Mouse (Mus musculus) MEL (cell line): ENCODE data around the gene Itih3. TPM values are rescaled to one million over a fixed set of nuclear protein-coding genes. Genes with fewer than 3 reads are reported as not detected.

ENCODE experiments used
- DNase-seq: peaks from one replicate; pipeline ENCODE4 v3.0.0; 2011; ENCODE audit warnings: low read depth, low spot score
- H3K27ac ChIP-seq: 2 replicates; pipeline ENCODE4 v1.5.1; 2012; ENCODE audit warnings: low read depth, mild to moderate bottlenecking, control low read depth, low read length, moderate library complexity; ENCODE audit not compliant: control insufficient read depth
- H3K27me3 ChIP-seq, 2 experiments: fragments of 150-350 bp in 1 of 2; sonication (generic) in 1 of 2; 2 replicates each; pipeline ENCODE4 v1.6.1; 2012; ENCODE audit warnings: low read length in 2 of 2, mild to moderate bottlenecking in 2 of 2, improper control_type of control experiment in 1 of 2, moderate library complexity in 1 of 2; ENCODE audit not compliant: insufficient read depth in 2 of 2, control insufficient read depth in 1 of 2
- H3K36me3 ChIP-seq, 2 experiments: 2 replicates each; pipeline ENCODE4 v1.6.1; 2012 to 2014; ENCODE audit warnings: low read length in 2 of 2, improper control_type of control experiment in 1 of 2, inconsistent platforms in 1 of 2, mild to moderate bottlenecking in 1 of 2; ENCODE audit not compliant: insufficient read depth in 2 of 2, control insufficient read depth in 1 of 2
- H3K4me1 ChIP-seq, 2 experiments: fragments of 150-350 bp in 1 of 2; sonication (generic) in 1 of 2; 2 replicates each; pipeline ENCODE4 v1.6.1; 2012; ENCODE audit warnings: low read length in 2 of 2, improper control_type of control experiment in 1 of 2, mild to moderate bottlenecking in 1 of 2; ENCODE audit not compliant: insufficient read depth in 2 of 2, control insufficient read depth in 1 of 2
- H3K4me3 ChIP-seq, 2 experiments: fragments of 150-350 bp in 1 of 2; sonication (generic) in 1 of 2; 2 replicates each; pipeline ENCODE4 v1.5.1; 2012; ENCODE audit warnings: low read depth in 2 of 2, low read length in 2 of 2, mild to moderate bottlenecking in 2 of 2, moderate library complexity in 2 of 2, control low read depth in 1 of 2, improper control_type of control experiment in 1 of 2; ENCODE audit not compliant: control insufficient read depth in 1 of 2, insufficient read depth in 1 of 2
- H3K79me2 ChIP-seq: 2 replicates; pipeline ENCODE4 v1.6.1; 2012; ENCODE audit warnings: mild to moderate bottlenecking, low read length, moderate library complexity; ENCODE audit not compliant: control insufficient read depth, poor library complexity, insufficient read depth
- H3K9ac ChIP-seq: 2 replicates; pipeline ENCODE4 v1.6.1; 2012; ENCODE audit warnings: low read depth, mild to moderate bottlenecking, control low read depth, low read length, moderate library complexity; ENCODE audit not compliant: control insufficient read depth, poor library complexity, severe bottlenecking
- H3K9me3 ChIP-seq: fragments of 150-350 bp; sonication (generic); replicated peaks from 2 replicates; pipeline ENCODE4 v1.6.1; 2012; ENCODE audit warnings: mild to moderate bottlenecking, low read length, improper control_type of control experiment, moderate library complexity; ENCODE audit not compliant: insufficient read depth
- CHD1 ChIP-seq: IDR thresholded peaks from 2 replicates; pipeline ENCODE4 v1.6.1; 2012; ENCODE audit warnings: low read depth, mild to moderate bottlenecking, inconsistent platforms, low read length, improper control_type of control experiment
- CTCF ChIP-seq, 3 experiments: IDR thresholded peaks in 2 of 3; conservative IDR thresholded peaks in 1 of 3; 2 replicates each; pipeline ENCODE4 v1.5.1; 2011 to 2012; ENCODE audit warnings: low read length in 3 of 3, low read depth in 2 of 3, mild to moderate bottlenecking in 2 of 3, improper control_type of control experiment in 1 of 3, inconsistent platforms in 1 of 3, mixed read lengths in 1 of 3, moderate library complexity in 1 of 3; ENCODE audit not compliant: control insufficient read depth in 1 of 3, insufficient read depth in 1 of 3, poor library complexity in 1 of 3, severe bottlenecking in 1 of 3
- E2F4 ChIP-seq: IDR thresholded peaks from 2 replicates; pipeline ENCODE4 v1.6.1; 2011; ENCODE audit warnings: low read depth, low read length, improper control_type of control experiment, borderline replicate concordance
- EP300 ChIP-seq, 2 experiments: IDR thresholded peaks; 2 replicates each; pipeline ENCODE4 v1.6.1; 2011; ENCODE audit warnings: improper control_type of control experiment in 2 of 2, low read length in 2 of 2, low read depth in 1 of 2, mild to moderate bottlenecking in 1 of 2
- ETS1 ChIP-seq: IDR thresholded peaks from 2 replicates; pipeline ENCODE4 v1.6.1; 2012; ENCODE audit warnings: low read depth, mild to moderate bottlenecking, inconsistent platforms, low read length, improper control_type of control experiment, moderate library complexity
- GABPA ChIP-seq: IDR thresholded peaks from 2 replicates; pipeline ENCODE4 v1.6.1; 2012; ENCODE audit warnings: low read depth, mild to moderate bottlenecking, inconsistent platforms, low read length, improper control_type of control experiment, moderate library complexity
- JUND ChIP-seq: IDR thresholded peaks from 2 replicates; pipeline ENCODE4 v1.6.1; 2011; ENCODE audit warnings: low read depth, mild to moderate bottlenecking, improper control_type of control experiment, low read length
- MAFK ChIP-seq: IDR thresholded peaks from 2 replicates; pipeline ENCODE4 v1.6.1; 2011; ENCODE audit warnings: low read depth, mild to moderate bottlenecking, low read length, improper control_type of control experiment, borderline replicate concordance
- MAX ChIP-seq: IDR thresholded peaks from 2 replicates; pipeline ENCODE4 v1.6.1; 2011; ENCODE audit warnings: low read length, improper control_type of control experiment
- MAZ ChIP-seq: IDR thresholded peaks from 2 replicates; pipeline ENCODE4 v1.6.1; 2012; ENCODE audit warnings: low read depth, mild to moderate bottlenecking, inconsistent platforms, low read length, improper control_type of control experiment
- MEF2A ChIP-seq: IDR thresholded peaks from 2 replicates; pipeline ENCODE4 v1.6.1; 2014; ENCODE audit warnings: low read depth, mild to moderate bottlenecking, inconsistent platforms, low read length, improper control_type of control experiment; ENCODE audit not compliant: poor library complexity, insufficient replicate concordance, severe bottlenecking; ENCODE audit errors: extremely low read depth
- MYB ChIP-seq: IDR thresholded peaks from 2 replicates; pipeline ENCODE4 v1.6.1; 2011; ENCODE audit warnings: mild to moderate bottlenecking, low read depth, low read length, improper control_type of control experiment
- NRF1 ChIP-seq: IDR thresholded peaks from 2 replicates; pipeline ENCODE4 v1.6.1; 2014; ENCODE audit warnings: low read depth, mild to moderate bottlenecking, inconsistent platforms, low read length, improper control_type of control experiment, moderate library complexity; ENCODE audit not compliant: poor library complexity, insufficient read depth, severe bottlenecking
- POLR2AphosphoS5 ChIP-seq: IDR thresholded peaks from 2 replicates; pipeline ENCODE4 v1.6.1; 2012; ENCODE audit warnings: low read depth, borderline replicate concordance, mild to moderate bottlenecking, inconsistent platforms, low read length, moderate library complexity, mixed read lengths
- RAD21 ChIP-seq: IDR thresholded peaks from 2 replicates; pipeline ENCODE4 v1.6.1; 2011; ENCODE audit warnings: mild to moderate bottlenecking, low read depth, low read length, improper control_type of control experiment
- RCOR1 ChIP-seq: IDR thresholded peaks from 2 replicates; pipeline ENCODE4 v1.6.1; 2012; ENCODE audit warnings: low read depth, mild to moderate bottlenecking, inconsistent platforms, low read length, improper control_type of control experiment
- SMC3 ChIP-seq: IDR thresholded peaks from 2 replicates; pipeline ENCODE4 v1.6.1; 2011; ENCODE audit warnings: low read depth, low read length, improper control_type of control experiment
- TAL1 ChIP-seq: IDR thresholded peaks from 2 replicates; pipeline ENCODE4 v1.6.1; 2012; ENCODE audit warnings: mild to moderate bottlenecking, inconsistent platforms, low read length, moderate library complexity, mixed read lengths
- TBP ChIP-seq: IDR thresholded peaks from 2 replicates; pipeline ENCODE4 v1.8.0; 2011; ENCODE audit warnings: low read depth, low read length, improper control_type of control experiment
- UBTF ChIP-seq: IDR thresholded peaks from 2 replicates; pipeline ENCODE4 v1.6.1; 2012; ENCODE audit warnings: low read depth, mild to moderate bottlenecking, inconsistent platforms, low read length, improper control_type of control experiment, moderate library complexity, borderline replicate concordance; ENCODE audit not compliant: insufficient read depth
- ZKSCAN1 ChIP-seq: IDR thresholded peaks from 2 replicates; pipeline ENCODE4 v1.6.1; 2012; ENCODE audit warnings: low read depth, mild to moderate bottlenecking, inconsistent platforms, low read length, improper control_type of control experiment, moderate library complexity
- ZMIZ1 ChIP-seq: IDR thresholded peaks from 2 replicates; pipeline ENCODE4 v1.6.1; 2012; ENCODE audit warnings: low read depth, mild to moderate bottlenecking, inconsistent platforms, low read length, improper control_type of control experiment, moderate library complexity
- ZNF384 ChIP-seq: IDR thresholded peaks from 2 replicates; pipeline ENCODE4 v1.6.1; 2012; ENCODE audit warnings: low read depth, mild to moderate bottlenecking, inconsistent platforms, low read length, improper control_type of control experiment
- polyA plus RNA-seq, 2 experiments: library from polyadenylated mRNA; stranded (reverse) in 1 of 2; unstranded in 1 of 2; fragments of >175 nt in 1 of 2; fragments of >200 nt in 1 of 2; gene quantifications; 2 replicates each; pipeline versions ENCODE4 v1.2.1 to v1.2.4; 2012; ENCODE audit warnings: low replicate concordance in 2 of 2, low read depth in 1 of 2; ENCODE audit not compliant: insufficient read length in 2 of 2, insufficient read depth in 1 of 2, missing spikeins in 1 of 2
- total RNA-seq: library from RNA; depleted of rRNA; stranded (reverse); fragments of 300-350 nt; gene quantifications from 2 replicates; pipeline ENCODE4 v1.2.3, GENCODE M21; 2012

Gene Itih3
- total and polyA plus RNA-seq, 3 experiments, result not detected

GRCm38 (mm10) chr14:30899972-30900371 lies 23.6 kb downstream of the Itih3 start:
- no peaks in the 10 kb centered on the region; a peak in 1 of 4 replicates for H3K27me3 ChIP-seq
- H3K9me3 ChIP-seq, result no peaks in the 10 kb centered on the region
- no peak overlapping the region for H3K4me3 ChIP-seq
- no peak overlapping the region for H3K9ac ChIP-seq
- H3K27ac ChIP-seq, result no peak overlapping the region
- no peak for DNase-seq
- H3K79me2 ChIP-seq, result no peaks in the 10 kb centered on the region
- H3K36me3 ChIP-seq, result peaks cover 0 to 3% of the 10 kb centered on the region in 2 experiments; a peak in 2 of 4 replicates
- TF ChIP-seq ZMIZ1 (no peak), ZKSCAN1 (no peak), TAL1 (no peak), RAD21 (no peak), POLR2AphosphoS5 (no peak), ZNF384 (no peak), JUND (no peak), MYB (no peak), UBTF (no peak), ETS1 (no peak), E2F4 (no peak), RCOR1 (no peak), MAX (no peak), GABPA (no peak)
- TF ChIP-seq, all 39 proteins: peak for 0
- H3K4me1 ChIP-seq, result peaks cover 0 to 6% of the 10 kb centered on the region in 2 experiments; a peak in 2 of 4 replicates

- Histone ChIP-seq H3K27me3 (no peaks in the 10 kb centered on the region), H3K4me1 (peaks cover 0 to 6% of the 10 kb centered on the region in 2 experiments; a peak in 1 of 4 replicates), H3K79me2 (no peaks in the 10 kb centered on the region), H3K27ac (no peak overlapping the region), H3K9ac (no peak overlapping the region), H3K36me3 (no peaks in the 10 kb centered on the region), H3K4me3 (no peak overlapping the region), H3K9me3 (no peaks in the 10 kb centered on the region)
- TF ChIP-seq EP300 (IDR thresholded peaks at IDR 0.05; ENCODE audit: low read depth in 1 of 2, low read length in 2 of 2) (no peak), MEF2A (no peak), TAL1 (no peak), TBP (no peak), SMC3 (peak; percentile 18; the same call in 1 of the 2 replicates), MAFK (no peak), NRF1 (no peak), CHD1 (no peak), CTCF (IDR thresholded peaks at IDR 0.05 in 2 of 3, conservative IDR thresholded peaks at IDR 0.05 in 1 of 3; ENCODE audit: control insufficient read depth in 1 of 3, insufficient read depth in 1 of 3, low read depth in 2 of 3, low read length in 3 of 3, poor library complexity in 1 of 3, severe bottlenecking in 1 of 3) (peak in 2 of 3 experiments; percentile 40 to 47; a peak in 4 of 6 replicates), UBTF (no peak), MAZ (no peak), MYB (no peak), RCOR1 (no peak)
- DNase-seq, result peak; percentile 27
Observed at GRCm38 (mm10) chr14:30888271-30888732, 35.3 kb downstream of the Itih3 start.
